Mouse (Mus musculus) heart, embryonic 15.5 days (tissue): Measurements from ENCODE around the gene Zc3hav1. TPM values are rescaled to one million over a fixed set of nuclear protein-coding genes. Genes with fewer than 3 reads are reported as not detected.
"Not testable (repeated sequence)": the region's sequence is repeated elsewhere in the genome, so short reads cannot be mapped to it uniquely, and the experiment has no call there.

ENCODE experiments used
- ATAC-seq: fragments of 200-750 bp; cut with Nextera tagmentation; replicated peaks from 2 replicates; pipeline ENCODE4 v1.8.0; 2017; ENCODE audit warnings: low read depth, moderate TSS enrichment; ENCODE audit not compliant: insufficient number of reproducible peaks, insufficient read depth, low FRiP score
- H3K27ac ChIP-seq: fragments of 300-500 bp; sonication (generic); 2 replicates; pipeline ENCODE4 v1.5.1; 2015; ENCODE audit warnings: mild to moderate bottlenecking, inconsistent platforms
- H3K27me3 ChIP-seq: fragments of 300-500 bp; sonication (generic); 2 replicates; pipeline ENCODE4 v1.6.1; 2015; ENCODE audit warnings: inconsistent platforms
- H3K36me3 ChIP-seq: fragments of 300-500 bp; sonication (generic); 2 replicates; pipeline ENCODE4 v1.6.1; 2015; ENCODE audit warnings: mild to moderate bottlenecking, inconsistent platforms
- H3K4me1 ChIP-seq: fragments of 300-500 bp; sonication (generic); replicated peaks from 2 replicates; pipeline ENCODE4 v1.6.1; 2015; ENCODE audit warnings: inconsistent platforms
- H3K4me2 ChIP-seq: fragments of 300-500 bp; sonication (generic); 2 replicates; pipeline ENCODE4 v1.6.1; 2015; ENCODE audit warnings: inconsistent platforms, mild to moderate bottlenecking, moderate library complexity
- H3K4me3 ChIP-seq: fragments of 300-500 bp; sonication (generic); 2 replicates; pipeline ENCODE4 v1.5.1; 2015; ENCODE audit warnings: mild to moderate bottlenecking, inconsistent platforms
- H3K9ac ChIP-seq: fragments of 300-500 bp; sonication (generic); 2 replicates; pipeline ENCODE4 v1.6.1; 2015; ENCODE audit warnings: mild to moderate bottlenecking, inconsistent platforms
- H3K9me3 ChIP-seq: fragments of 300-500 bp; sonication (generic); replicated peaks from 2 replicates; pipeline ENCODE4 v1.6.1; 2016; ENCODE audit warnings: inconsistent platforms
- WGBS: fragments of 180-500 bp; shearing (Covaris S2); methylation state at CpG from one replicate; pipeline ENCODE4 v1.1.7; 2015; ENCODE audit warnings: mixed read lengths; 5-methylcytosine and 5-hydroxymethylcytosine counted together
- polyA plus RNA-seq: library from polyadenylated mRNA; unstranded; fragments of >200 nt; fragmentation: Nextera tagmentation; extraction: Ambion mirVana; gene quantifications from 2 replicates; pipeline ENCODE4 v1.2.1, GENCODE M21; 2015

Gene Zc3hav1
- polyA plus RNA-seq, 1 experiment from 2014 or later = 7.8 TPM

GRCm38 (mm10) chr6:38359044-38359735 is 4.8 kb upstream of the Zc3hav1 start:
- not testable (repeated sequence) for ATAC-seq, H3K36me3 ChIP-seq, H3K9ac ChIP-seq, H3K4me3 ChIP-seq, H3K4me2 ChIP-seq, H3K4me1 ChIP-seq, H3K27ac ChIP-seq, H3K27me3 ChIP-seq, H3K9me3 ChIP-seq
- WGBS = 86% methylated on average over 11 of the region's 11 CpGs

- Histone ChIP-seq H3K4me2 (no peak overlapping the region), H3K4me3 (no peak overlapping the region), H3K9ac (no peak overlapping the region), H3K4me1 (peaks cover 8% of the 10 kb centered on the region; the same call in 1 of the 2 replicates), H3K27me3 (0 out of 2 replicates have a peak, but pooled peaks cover 7% of the 10 kb centered on the region), H3K9me3 (no peaks in the 10 kb centered on the region), H3K36me3 (no peaks in the 10 kb centered on the region), H3K27ac (no peak overlapping the region)
- no peak for ATAC-seq
- 65% methylated on average over 8 of the region's 8 CpGs for WGBS
Observed at GRCm38 (mm10) chr6:38358253-38359027, 4.0 kb upstream of the Zc3hav1 start.

GRCm38 (mm10) chr6:38357603-38358252 is 3.3 kb upstream of the Zc3hav1 start:
- no peaks in the 10 kb centered on the region for H3K9me3 ChIP-seq
- no peak for ATAC-seq
- H3K4me2 ChIP-seq = no peak overlapping the region
- peaks cover 14% of the 10 kb centered on the region for H3K4me1 ChIP-seq
- H3K27me3 ChIP-seq = peaks cover 8% of the 10 kb centered on the region; the same call in 1 of the 2 replicates
- H3K27ac ChIP-seq = no peak overlapping the region
- H3K9ac ChIP-seq = no peak overlapping the region
- 63% methylated on average over 5 of the region's 5 CpGs for WGBS
- no peaks in the 10 kb centered on the region for H3K36me3 ChIP-seq
- H3K4me3 ChIP-seq = no peak overlapping the region

GRCm38 (mm10) chr6:38356661-38357433 is 2.4 kb upstream of the Zc3hav1 start:
- H3K27me3 ChIP-seq = not testable (repeated sequence)

GRCm38 (mm10) chr6:38355862-38356261 is 1.5 kb upstream of the Zc3hav1 start:
- H3K4me1 ChIP-seq = peaks cover 16% of the 10 kb centered on the region
- 32% methylated on average over 7 of the region's 7 CpGs for WGBS
- no peaks in the 10 kb centered on the region for H3K36me3 ChIP-seq
- H3K9ac ChIP-seq = no peak overlapping the region
- H3K27me3 ChIP-seq = peaks cover 10% of the 10 kb centered on the region; the same call in 1 of the 2 replicates
- no peak overlapping the region for H3K4me3 ChIP-seq
- peak overlapping the region; percentile 71; the same call in 1 of the 2 replicates for H3K4me2 ChIP-seq
- H3K9me3 ChIP-seq = no peaks in the 10 kb centered on the region
- no peak for ATAC-seq
- H3K27ac ChIP-seq = no peak overlapping the region

More at GRCm38 (mm10) chr6:38356661-38357433, 2.4 kb upstream of the Zc3hav1 start:
- not testable (repeated sequence) for ATAC-seq, H3K4me2 ChIP-seq, H3K9me3 ChIP-seq, H3K27ac ChIP-seq, H3K9ac ChIP-seq, H3K36me3 ChIP-seq, H3K4me3 ChIP-seq
- 80% methylated on average over 15 of the region's 15 CpGs for WGBS
- H3K4me1 ChIP-seq = peaks cover 16% of the 10 kb centered on the region

GRCm38 (mm10) chr6:38355354-38355823 is 986 bp upstream of the Zc3hav1 start:
- peak overlapping the region; percentile 71 for H3K4me2 ChIP-seq
- H3K9me3 ChIP-seq = no peaks in the 10 kb centered on the region
- no peak overlapping the region for H3K27ac ChIP-seq
- WGBS = 10% methylated on average over 8 of the region's 8 CpGs
- H3K4me3 ChIP-seq = peak overlapping the region; percentile 70
- no peak for ATAC-seq
- peaks cover 16% of the 10 kb centered on the region for H3K4me1 ChIP-seq
- peaks cover 10% of the 10 kb centered on the region; the same call in 1 of the 2 replicates for H3K27me3 ChIP-seq
- H3K36me3 ChIP-seq = no peaks in the 10 kb centered on the region
- H3K9ac ChIP-seq = no peak overlapping the region

GRCm38 (mm10) chr6:38354723-38355353 is 435 bp upstream of the Zc3hav1 start:
- H3K36me3 ChIP-seq = no peaks in the 10 kb centered on the region
- ATAC-seq = 0 out of 2 replicates have a peak, but pooled peaks have one; percentile 24
- peaks cover 10% of the 10 kb centered on the region; the same call in 1 of the 2 replicates for H3K27me3 ChIP-seq
- WGBS = 4% methylated on average over 20 of the region's 20 CpGs
- peaks cover 16% of the 10 kb centered on the region for H3K4me1 ChIP-seq
- H3K4me3 ChIP-seq = peak overlapping the region; percentile 70
- no peaks in the 10 kb centered on the region for H3K9me3 ChIP-seq
- peak overlapping the region; percentile 61 for H3K9ac ChIP-seq
- peak overlapping the region; percentile 71 for H3K4me2 ChIP-seq
- peak overlapping the region; percentile 64 for H3K27ac ChIP-seq

- H3K4me3 ChIP-seq = peak overlapping the region; percentile 70
- peaks cover 10% of the 10 kb centered on the region; the same call in 1 of the 2 replicates for H3K27me3 ChIP-seq
- peak overlapping the region; percentile 71 for H3K4me2 ChIP-seq
- H3K9ac ChIP-seq = peak overlapping the region; percentile 61
- 13% methylated on average over 13 of the region's 13 CpGs for WGBS
- no peak overlapping the region for H3K27ac ChIP-seq
- no peaks in the 10 kb centered on the region for H3K9me3 ChIP-seq
- H3K36me3 ChIP-seq = no peaks in the 10 kb centered on the region
- no peak for ATAC-seq
- H3K4me1 ChIP-seq = peaks cover 16% of the 10 kb centered on the region
Observed at GRCm38 (mm10) chr6:38353181-38353580, 1.2 kb downstream of the Zc3hav1 start.

GRCm38 (mm10) chr6:38352451-38352850 is 2.0 kb downstream of the Zc3hav1 start:
- Histone ChIP-seq H3K9me3 (no peaks in the 10 kb centered on the region), H3K4me2 (peak overlapping the region; percentile 71), H3K27ac (no peak overlapping the region), H3K36me3 (no peaks in the 10 kb centered on the region), H3K4me3 (peak overlapping the region; percentile 70), H3K4me1 (peaks cover 16% of the 10 kb centered on the region), H3K27me3 (peaks cover 10% of the 10 kb centered on the region; the same call in 1 of the 2 replicates), H3K9ac (no peak overlapping the region)
- 35% methylated on average over 10 of the region's 10 CpGs for WGBS
- ATAC-seq = no peak

- Histone ChIP-seq H3K4me1 (peaks cover 16% of the 10 kb centered on the region), H3K4me3 (no peak overlapping the region; the same call in 1 of the 2 replicates), H3K4me2 (no peak overlapping the region), H3K27ac (no peak overlapping the region), H3K36me3 (no peaks in the 10 kb centered on the region), H3K9me3 (no peaks in the 10 kb centered on the region), H3K27me3 (peaks cover 10% of the 10 kb centered on the region; the same call in 1 of the 2 replicates), H3K9ac (no peak overlapping the region)
- WGBS = 64% methylated on average over 4 of the region's 4 CpGs
- no peak for ATAC-seq
Observed at GRCm38 (mm10) chr6:38351930-38352329, 2.5 kb downstream of the Zc3hav1 start.
